Mouse (Mus musculus): Measurements from ENCODE around the gene Gm17428. TPM values are rescaled to one million over a fixed set of nuclear protein-coding genes. Genes with fewer than 3 reads are reported as not detected.
"Not testable (repeated sequence)": the region's sequence is repeated elsewhere in the genome, so short reads cannot be mapped to it uniquely, and the experiment has no call there.

The Gm17428 gene
- polyA plus RNA-seq, 1 experiment: not detected

- no peak overlapping the region for H3K27ac ChIP-seq (ENCODE audit: control insufficient read depth, insufficient read depth, low read depth, low read length, poor library complexity)
- no peak for TF ChIP-seq CTCF (IDR thresholded peaks at IDR 0.05; ENCODE audit: control insufficient read depth, insufficient read depth, low read length)
- TF ChIP-seq POLR2A (IDR thresholded peaks at IDR 0.05; ENCODE audit: borderline replicate concordance, control insufficient read depth, low read depth, low read length): no peak
- 85% methylated on average over 9 of the region's 9 CpGs for WGBS
Observed at GRCm38 (mm10) chr14:54956533-54956932, 20.2 kb upstream of the Gm17428 start.

GRCm38 (mm10) chr14:54958503-54958902 is 18.2 kb upstream of the Gm17428 start:
- no peaks in the 10 kb centered on the region for H3K4me1 ChIP-seq (ENCODE audit: control insufficient read depth, insufficient read depth, low read length)
- no peak for TF ChIP-seq POLR2A (IDR thresholded peaks at IDR 0.05; ENCODE audit: borderline replicate concordance, control insufficient read depth, low read depth, low read length)
- no peak for TF ChIP-seq CTCF (IDR thresholded peaks at IDR 0.05; ENCODE audit: control insufficient read depth, insufficient read depth, low read length)
- WGBS: 68% methylated on average over 4 of the region's 4 CpGs

More at GRCm38 (mm10) chr14:54956533-54956932, 20.2 kb upstream of the Gm17428 start:
- H3K4me1 ChIP-seq (ENCODE audit: control insufficient read depth, insufficient read depth, low read length): no peaks in the 10 kb centered on the region
- no peak overlapping the region for H3K4me3 ChIP-seq (replicated peaks; ENCODE audit: control insufficient read depth, low read depth, low read length)

GRCm38 (mm10) chr14:54959197-54959596 is 17.5 kb upstream of the Gm17428 start:
- 84% methylated on average over 3 of the region's 3 CpGs for WGBS

More at GRCm38 (mm10) chr14:54958503-54958902, 18.2 kb upstream of the Gm17428 start:
- Histone ChIP-seq H3K27ac (ENCODE audit: control insufficient read depth, insufficient read depth, low read depth, low read length, poor library complexity) (no peak overlapping the region), H3K4me3 (replicated peaks; ENCODE audit: control insufficient read depth, low read depth, low read length) (no peak overlapping the region)

DNA sequence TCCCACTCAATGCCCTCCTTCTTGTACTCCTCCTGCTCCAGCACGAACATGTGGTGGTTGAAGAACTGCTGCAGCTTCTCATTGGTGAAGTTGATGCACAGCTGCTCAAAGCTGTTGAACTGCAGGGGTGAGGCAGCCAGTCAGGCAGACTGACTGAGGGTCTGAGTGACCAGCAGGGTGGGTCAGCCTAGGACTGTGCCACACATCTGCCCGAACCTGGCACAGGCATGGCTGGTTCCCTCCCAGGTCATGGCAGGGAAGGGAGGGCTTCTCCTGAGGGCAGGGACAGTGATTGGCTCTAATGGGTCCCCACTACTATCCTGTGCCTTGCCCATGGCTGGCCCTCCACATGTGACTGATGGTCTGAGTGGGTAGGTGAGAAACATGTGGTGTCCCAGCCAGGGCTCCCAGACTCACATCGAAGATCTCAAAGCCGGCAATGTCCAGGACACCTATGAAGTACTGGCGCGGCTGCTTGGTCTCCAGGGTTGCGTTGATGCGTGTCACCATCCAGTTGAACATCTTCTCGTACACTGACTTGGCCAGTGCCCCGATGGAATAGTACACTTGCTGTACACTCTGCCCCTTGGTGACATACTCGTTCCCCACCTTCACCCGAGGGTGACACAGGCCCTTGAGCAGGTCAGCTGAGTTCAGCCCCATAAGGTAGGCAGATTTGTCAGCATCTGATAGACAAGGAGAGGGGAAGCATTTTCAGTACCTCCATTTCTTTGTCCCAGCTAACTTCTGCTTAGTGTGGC is 16.7 kb upstream of the Gm17428 start:
- H3K4me1 ChIP-seq (ENCODE audit: control insufficient read depth, insufficient read depth, low read length); H3K4me3 ChIP-seq (replicated peaks; ENCODE audit: control insufficient read depth, low read depth, low read length); H3K27ac ChIP-seq (ENCODE audit: control insufficient read depth, insufficient read depth, low read depth, low read length, poor library complexity): not testable (repeated sequence)
- 79% methylated on average over 12 of the region's 12 CpGs for WGBS

More at GRCm38 (mm10) chr14:54959197-54959596, 17.5 kb upstream of the Gm17428 start:
- TF ChIP-seq POLR2A (IDR thresholded peaks at IDR 0.05; ENCODE audit: borderline replicate concordance, control insufficient read depth, low read depth, low read length) (no peak), CTCF (IDR thresholded peaks at IDR 0.05; ENCODE audit: control insufficient read depth, insufficient read depth, low read length) (no peak)
- no peak overlapping the region for H3K4me3 ChIP-seq (replicated peaks; ENCODE audit: control insufficient read depth, low read depth, low read length)
- no peak overlapping the region for H3K27ac ChIP-seq (ENCODE audit: control insufficient read depth, insufficient read depth, low read depth, low read length, poor library complexity)
- no peaks in the 10 kb centered on the region for H3K4me1 ChIP-seq (ENCODE audit: control insufficient read depth, insufficient read depth, low read length)

DNA sequence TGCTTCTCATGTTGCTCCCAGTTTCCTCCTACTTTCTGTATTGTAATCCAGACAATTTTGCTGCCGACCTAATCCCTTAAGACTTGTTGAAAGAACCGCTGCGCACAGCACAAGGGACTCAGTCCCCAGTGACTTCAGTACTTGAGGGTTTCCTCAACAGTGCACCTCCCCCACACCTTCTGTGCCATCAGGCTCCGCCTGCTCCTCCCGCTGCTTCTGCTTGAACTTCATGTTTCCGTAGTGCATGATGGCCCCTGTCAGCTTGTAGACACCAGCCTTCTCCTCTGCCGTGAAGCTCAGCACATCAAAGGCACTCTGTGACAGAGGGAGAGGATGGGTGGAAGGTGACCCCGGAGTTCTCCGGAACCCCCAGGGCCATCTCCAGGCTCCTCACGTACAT is 16.0 kb upstream of the Gm17428 start:
- Histone ChIP-seq H3K4me3 (replicated peaks; ENCODE audit: control insufficient read depth, low read depth, low read length) (no peak overlapping the region), H3K4me1 (ENCODE audit: control insufficient read depth, insufficient read depth, low read length) (no peaks in the 10 kb centered on the region), H3K27ac (ENCODE audit: control insufficient read depth, insufficient read depth, low read depth, low read length, poor library complexity) (no peak overlapping the region)
- 46% methylated on average over 10 of the region's 10 CpGs for WGBS
- no peak for TF ChIP-seq CTCF (IDR thresholded peaks at IDR 0.05; ENCODE audit: control insufficient read depth, insufficient read depth, low read length)
- no peak for TF ChIP-seq POLR2A (IDR thresholded peaks at IDR 0.05; ENCODE audit: borderline replicate concordance, control insufficient read depth, low read depth, low read length)

DNA sequence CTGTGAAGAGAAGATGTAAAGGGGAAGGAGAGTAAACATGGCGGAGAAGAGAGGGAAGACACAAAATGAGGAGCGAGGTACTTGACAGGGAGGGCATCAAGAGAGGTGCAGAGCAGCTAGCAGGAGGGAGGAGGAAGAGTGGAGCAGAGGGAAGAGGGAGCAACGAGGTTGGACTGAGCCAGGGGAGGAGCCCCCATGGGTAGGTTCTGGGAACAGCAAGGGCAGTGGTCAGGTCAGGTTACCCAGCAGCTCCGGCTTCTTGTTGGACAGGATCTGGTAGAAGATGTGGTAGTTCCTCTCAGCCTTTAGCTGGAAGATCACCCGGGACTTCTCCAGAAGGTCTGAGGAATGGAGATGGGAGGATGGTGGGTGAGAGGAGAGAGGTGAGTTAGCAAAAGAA is 15.2 kb upstream of the Gm17428 start:
- 68% methylated on average over 5 of the region's 5 CpGs for WGBS

DNA sequence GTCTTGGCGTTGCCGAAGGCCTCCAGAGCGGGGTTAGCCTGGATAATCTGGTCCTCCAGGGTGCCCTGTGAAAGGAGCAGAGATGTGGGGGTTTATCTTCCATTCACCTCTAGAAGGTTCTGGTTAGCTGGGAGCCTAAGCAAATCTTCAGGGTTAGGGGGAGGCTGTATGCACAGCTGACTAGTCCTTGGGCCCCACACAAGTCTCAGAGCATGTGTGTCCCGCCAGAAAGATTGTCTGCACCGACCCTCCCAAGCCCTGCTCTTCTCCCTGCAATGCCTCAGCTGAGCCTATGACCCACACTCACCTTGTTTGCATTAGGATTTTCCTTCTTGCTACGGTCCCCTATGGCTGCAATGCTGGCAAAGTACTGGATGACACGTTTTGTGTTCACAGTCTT is 14.0 kb upstream of the Gm17428 start:
- H3K4me1 ChIP-seq (ENCODE audit: control insufficient read depth, insufficient read depth, low read length): no peaks in the 10 kb centered on the region
- no peak overlapping the region for H3K4me3 ChIP-seq (replicated peaks; ENCODE audit: control insufficient read depth, low read depth, low read length)
- TF ChIP-seq POLR2A (IDR thresholded peaks at IDR 0.05; ENCODE audit: borderline replicate concordance, control insufficient read depth, low read depth, low read length): no peak
- TF ChIP-seq CTCF (IDR thresholded peaks at IDR 0.05; ENCODE audit: control insufficient read depth, insufficient read depth, low read length): no peak
- no peak overlapping the region for H3K27ac ChIP-seq (ENCODE audit: control insufficient read depth, insufficient read depth, low read depth, low read length, poor library complexity)
- 85% methylated on average over 7 of the region's 7 CpGs for WGBS

More for the DNA sequence above, 15.2 kb upstream of the Gm17428 start:
- Histone ChIP-seq H3K4me3 (replicated peaks; ENCODE audit: control insufficient read depth, low read depth, low read length) (no peak overlapping the region), H3K4me1 (ENCODE audit: control insufficient read depth, insufficient read depth, low read length) (no peaks in the 10 kb centered on the region), H3K27ac (ENCODE audit: control insufficient read depth, insufficient read depth, low read depth, low read length, poor library complexity) (no peak overlapping the region)
- no peak for TF ChIP-seq CTCF (IDR thresholded peaks at IDR 0.05; ENCODE audit: control insufficient read depth, insufficient read depth, low read length)
- TF ChIP-seq POLR2A (IDR thresholded peaks at IDR 0.05; ENCODE audit: borderline replicate concordance, control insufficient read depth, low read depth, low read length): no peak

- no peak overlapping the region for H3K4me3 ChIP-seq (replicated peaks; ENCODE audit: control insufficient read depth, low read depth, low read length)
- no peak overlapping the region for H3K27ac ChIP-seq (ENCODE audit: control insufficient read depth, insufficient read depth, low read depth, low read length, poor library complexity)
- no peak for TF ChIP-seq CTCF (IDR thresholded peaks at IDR 0.05; ENCODE audit: control insufficient read depth, insufficient read depth, low read length)
- no peaks in the 10 kb centered on the region for H3K4me1 ChIP-seq (ENCODE audit: control insufficient read depth, insufficient read depth, low read length)
- WGBS: 84% methylated on average over 11 of the region's 11 CpGs
Observed at GRCm38 (mm10) chr14:54963727-54964126, 13.0 kb upstream of the Gm17428 start.

GRCm38 (mm10) chr14:54965044-54965443 is 11.7 kb upstream of the Gm17428 start:
- Histone ChIP-seq H3K4me1 (ENCODE audit: control insufficient read depth, insufficient read depth, low read length) (no peaks in the 10 kb centered on the region), H3K27ac (ENCODE audit: control insufficient read depth, insufficient read depth, low read depth, low read length, poor library complexity) (no peak overlapping the region), H3K4me3 (replicated peaks; ENCODE audit: control insufficient read depth, low read depth, low read length) (no peak overlapping the region)
- WGBS: 84% methylated on average over 15 of the region's 15 CpGs
- TF ChIP-seq POLR2A (IDR thresholded peaks at IDR 0.05; ENCODE audit: borderline replicate concordance, control insufficient read depth, low read depth, low read length) (no peak), CTCF (IDR thresholded peaks at IDR 0.05; ENCODE audit: control insufficient read depth, insufficient read depth, low read length) (no peak)
